10 mouse cellular contexts compared by ENCODE assay signal in the genomic region with DNA sequence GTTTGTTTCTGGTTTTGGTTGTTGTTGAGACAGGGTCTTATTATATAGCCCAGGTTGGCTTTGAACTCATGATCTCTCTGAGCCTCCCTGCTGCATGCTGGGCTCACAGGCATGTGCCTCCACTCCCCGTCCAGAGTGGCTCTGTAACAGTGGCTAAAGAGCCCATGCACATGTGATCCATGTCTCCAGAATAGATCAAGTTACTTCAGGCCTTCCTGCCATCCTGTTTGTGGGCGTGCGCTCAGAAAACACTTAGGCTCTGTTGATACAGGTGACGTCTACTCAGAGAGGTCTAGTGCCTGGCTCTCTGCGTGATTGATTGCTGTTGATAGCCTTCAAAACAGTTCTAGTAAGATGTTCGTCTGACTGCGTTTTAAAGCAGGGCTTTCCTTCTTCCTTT.
DNase-seq lines count a peak whose midpoint lies in the region; ATAC-seq and TF ChIP-seq lines count a peak whose summit lies in the region.
"Had no signal": no experiment of that assay in that cellular context is flagged by ENCODE, and none has a peak within 500 bp of the region (broad histone marks: within the 10 kb centered on the region; RNA-seq: fewer than 3 reads in every experiment).

No protein-coding gene starts in this region.

- no peak for TF ChIP-seq CTCF in hindbrain, postnatal 0 days (IDR thresholded peaks at IDR 0.05; ENCODE audit: low read depth)

- peaks cover 52% of the 10 kb centered on the region for H3K4me1 ChIP-seq in heart, embryonic 15.5 days (replicated peaks)
- H3K4me1 ChIP-seq in limb, embryonic 13.5 days = peaks cover 17% of the 10 kb centered on the region
- peaks cover 7% of the 10 kb centered on the region; the same call in 1 of the 2 replicates for H3K4me1 ChIP-seq in limb, embryonic 10.5 days
- peaks cover 36% of the 10 kb centered on the region for H3K4me1 ChIP-seq in embryonic facial prominence, embryonic 15.5 days
- peaks cover 42% of the 10 kb centered on the region for H3K4me1 ChIP-seq in stomach, embryonic 14.5 days (ENCODE audit: control insufficient read depth, insufficient read depth, low read length)
- no peaks in the 10 kb centered on the region for H3K4me1 ChIP-seq in hindbrain, postnatal 0 days (ENCODE audit: insufficient read depth, low read length)

- 48% methylated on average over 7 of the region's 7 CpGs for WGBS in heart, embryonic 15.5 days
- 59% methylated on average over 7 of the region's 7 CpGs for WGBS in limb, embryonic 13.5 days
- 66% methylated on average over 7 of the region's 7 CpGs for WGBS in limb, embryonic 10.5 days
- 54% methylated on average over 7 of the region's 7 CpGs for WGBS in embryonic facial prominence, embryonic 15.5 days
- WGBS in stomach, embryonic 14.5 days = 33% methylated on average over 7 of the region's 7 CpGs
- WGBS in hindbrain, postnatal 0 days = 88% methylated on average over 7 of the region's 7 CpGs

- peaks cover 58% of the 10 kb centered on the region for H3K36me3 ChIP-seq in heart, embryonic 15.5 days
- peaks cover 66% of the 10 kb centered on the region for H3K36me3 ChIP-seq in limb, embryonic 13.5 days
- H3K36me3 ChIP-seq in limb, embryonic 10.5 days = peaks cover 64% of the 10 kb centered on the region
- H3K36me3 ChIP-seq in embryonic facial prominence, embryonic 15.5 days = peaks cover 42% of the 10 kb centered on the region
- peaks cover 30% of the 10 kb centered on the region for H3K36me3 ChIP-seq in stomach, embryonic 14.5 days (ENCODE audit: control insufficient read depth, insufficient read depth, low read length)
- H3K36me3 ChIP-seq in hindbrain, postnatal 0 days (ENCODE audit: insufficient read depth, low read length) = peaks cover 41% of the 10 kb centered on the region

- H3K9me3 ChIP-seq in heart, embryonic 15.5 days (replicated peaks) = no peaks in the 10 kb centered on the region
- no peaks in the 10 kb centered on the region for H3K9me3 ChIP-seq in limb, embryonic 13.5 days
- no peaks in the 10 kb centered on the region for H3K9me3 ChIP-seq in limb, embryonic 10.5 days (replicated peaks)
- no peaks in the 10 kb centered on the region for H3K9me3 ChIP-seq in embryonic facial prominence, embryonic 15.5 days (replicated peaks)
- H3K9me3 ChIP-seq in stomach, embryonic 14.5 days (ENCODE audit: control insufficient read depth, low read depth, low read length) = no peaks in the 10 kb centered on the region
- no peaks in the 10 kb centered on the region for H3K9me3 ChIP-seq in hindbrain, postnatal 0 days (ENCODE audit: low read length)
- H3K9me3 ChIP-seq: midbrain, embryonic 13.5 days; neural tube, embryonic 12.5 days had no signal

- H3K9ac ChIP-seq in heart, embryonic 15.5 days = no peak overlapping the region
- no peak overlapping the region for H3K9ac ChIP-seq in limb, embryonic 13.5 days
- H3K9ac ChIP-seq in embryonic facial prominence, embryonic 15.5 days = no peak overlapping the region
- no peak overlapping the region for H3K9ac ChIP-seq in stomach, embryonic 14.5 days (replicated peaks; ENCODE audit: low read depth, low read length)
- no peak overlapping the region for H3K9ac ChIP-seq in hindbrain, postnatal 0 days (replicated peaks; ENCODE audit: low read length)
- H3K9ac ChIP-seq: midbrain, embryonic 13.5 days; neural tube, embryonic 12.5 days had no signal

- H3K27me3 ChIP-seq in heart, embryonic 15.5 days = no peaks in the 10 kb centered on the region
- H3K27me3 ChIP-seq in limb, embryonic 13.5 days = no peaks in the 10 kb centered on the region
- no peaks in the 10 kb centered on the region for H3K27me3 ChIP-seq in limb, embryonic 10.5 days (ENCODE audit: low read depth, poor library complexity, severe bottlenecking)
- H3K27me3 ChIP-seq in embryonic facial prominence, embryonic 15.5 days = no peaks in the 10 kb centered on the region
- no peaks in the 10 kb centered on the region for H3K27me3 ChIP-seq in stomach, embryonic 14.5 days (ENCODE audit: control insufficient read depth, insufficient read depth, low read length)
- H3K27me3 ChIP-seq in hindbrain, postnatal 0 days (ENCODE audit: insufficient read depth, low read length) = no peaks in the 10 kb centered on the region
- H3K27me3 ChIP-seq: midbrain, embryonic 13.5 days; neural tube, embryonic 12.5 days had no signal

- no peak for ATAC-seq in heart, embryonic 15.5 days (replicated peaks; ENCODE audit: insufficient number of reproducible peaks, insufficient read depth, low FRiP score, low read depth)
- no peak for ATAC-seq in limb, embryonic 13.5 days (ENCODE audit: low FRiP score, low read depth)
- ATAC-seq in embryonic facial prominence, embryonic 15.5 days (ENCODE audit: insufficient number of reproducible peaks, low FRiP score, low TSS enrichment, low read depth) = no peak
- no peak; the same call in 1 of the 2 replicates for ATAC-seq in stomach, embryonic 14.5 days (ENCODE audit: insufficient number of reproducible peaks, insufficient read depth, low FRiP score, low read depth)
- ATAC-seq in hindbrain, postnatal 0 days = no peak
- ATAC-seq: midbrain, embryonic 13.5 days had no signal

- peak overlapping the region; percentile 79 for H3K27ac ChIP-seq in heart, embryonic 15.5 days
- H3K27ac ChIP-seq in limb, embryonic 13.5 days = 0 out of 2 replicates have a peak overlapping the region, but pooled peaks have one; percentile 2
- H3K27ac ChIP-seq in limb, embryonic 10.5 days = no peak overlapping the region
- H3K27ac ChIP-seq in embryonic facial prominence, embryonic 15.5 days (replicated peaks) = peak overlapping the region; percentile 76
- peak overlapping the region; percentile 87; the same call in 1 of the 2 replicates for H3K27ac ChIP-seq in stomach, embryonic 14.5 days (ENCODE audit: low read length)
- H3K27ac ChIP-seq in hindbrain, postnatal 0 days = no peak overlapping the region
- H3K27ac ChIP-seq: midbrain, embryonic 13.5 days; neural tube, embryonic 12.5 days had no signal

- no peak overlapping the region for H3K4me3 ChIP-seq in heart, embryonic 15.5 days
- no peak overlapping the region for H3K4me3 ChIP-seq in limb, embryonic 13.5 days
- no peak overlapping the region for H3K4me3 ChIP-seq in limb, embryonic 10.5 days
- H3K4me3 ChIP-seq in embryonic facial prominence, embryonic 15.5 days (replicated peaks) = no peak overlapping the region
- H3K4me3 ChIP-seq in stomach, embryonic 14.5 days (ENCODE audit: low read depth, low read length) = no peak overlapping the region
- no peak overlapping the region for H3K4me3 ChIP-seq in hindbrain, postnatal 0 days (ENCODE audit: low read length)
- H3K4me3 ChIP-seq: midbrain, embryonic 13.5 days; neural tube, embryonic 12.5 days had no signal

- intact Hi-C loops in heart, postnatal 14 days (cut with DNase I) = loop anchor here (10.0 kb wide), 1 partner anchor 178 kb away; no protein-coding TSS in a partner anchor

- DNase-seq in heart, postnatal 14 days = no peak
- DNase-seq in limb, embryonic 10.5 days (ENCODE audit: low spot score) = no peak
- DNase-seq in hindbrain, postnatal 0 days (ENCODE audit: low spot score) = no peak
- DNase-seq: cerebellum, adult 8-10 months had no signal

- no peak overlapping the region for H3K4me2 ChIP-seq in heart, embryonic 15.5 days
- no peak overlapping the region for H3K4me2 ChIP-seq in limb, embryonic 13.5 days (replicated peaks)
- H3K4me2 ChIP-seq in embryonic facial prominence, embryonic 15.5 days (replicated peaks) = no peak overlapping the region
- H3K4me2 ChIP-seq in stomach, embryonic 14.5 days (replicated peaks; ENCODE audit: low read depth, low read length) = no peak overlapping the region
- no peak overlapping the region for H3K4me2 ChIP-seq in hindbrain, postnatal 0 days (ENCODE audit: low read depth, low read length)
- H3K4me2 ChIP-seq: midbrain, embryonic 13.5 days; neural tube, embryonic 12.5 days had no signal

Comparison
In these comparisons a context has a peak if more than half of its experiments do, and no peak if none do; other contexts are left out.
1. H3K27ac ChIP-seq: peak in heart, embryonic 15.5 days (single experiment), limb, embryonic 13.5 days (single experiment), embryonic facial prominence, embryonic 15.5 days (single experiment) and stomach, embryonic 14.5 days (single experiment); none in limb, embryonic 10.5 days (single experiment) and hindbrain, postnatal 0 days (single experiment).